In the genomic region with DNA sequence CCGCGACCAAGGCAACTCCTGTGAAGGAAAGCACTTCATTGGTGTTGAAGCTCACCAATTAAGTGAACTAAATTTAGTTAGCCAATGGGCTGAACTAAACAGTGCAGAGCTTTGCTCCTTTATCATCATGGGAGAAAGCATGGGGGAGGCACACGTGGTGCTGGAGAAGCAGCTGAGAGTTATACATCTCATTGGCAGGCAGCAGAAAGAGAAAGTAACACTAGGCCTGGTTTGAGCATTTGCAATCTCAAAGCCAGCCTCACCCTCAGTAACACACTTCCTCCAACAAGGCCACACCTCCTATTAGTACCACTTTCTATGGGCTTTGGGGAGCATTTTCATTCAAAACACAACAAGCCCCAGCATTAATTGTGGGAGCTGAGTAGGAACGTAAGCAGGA, we compare ENCODE assay signal across 19 mouse cellular contexts.
DNase-seq lines count a peak whose midpoint lies in the region; ATAC-seq lines count a peak whose summit lies in the region.
"Had no signal": no experiment of that assay in that cellular context is flagged by ENCODE, and none has a peak within 500 bp of the region (broad histone marks: within the 10 kb centered on the region; RNA-seq: fewer than 3 reads in every experiment).

No protein-coding gene starts in this region.

- ATAC-seq in megakaryocyte, adult 5-6 weeks (ENCODE audit: poor library complexity, severe bottlenecking) = peak; percentile 52
- ATAC-seq: forebrain, embryonic 14.5 days; hindbrain, postnatal 0 days; intestine, embryonic 16.5 days had no signal

- DNase-seq in 3T3-L1 (ENCODE audit: low read depth, low spot score) = peak; percentile 19
- DNase-seq in CD4-positive helper T cell, adult 2 months (ENCODE audit: low read depth, low spot score) = peak; percentile 41
- DNase-seq in T-cell, adult 2 months (ENCODE audit: low spot score) = peak; percentile 18
- DNase-seq in spleen, adult 18-20 months = no peak
- DNase-seq in frontal cortex, postnatal 14 days (ENCODE audit: low spot score in 2 of 2) = no peak
- no peak for DNase-seq in embryo, embryonic 10 days (ENCODE audit: low spot score)
- DNase-seq in frontal cortex, postnatal 10 days (ENCODE audit: low spot score in 2 of 2) = no peak
- DNase-seq: B cell, adult 2 months; cerebellum, adult 2 months; cerebellum, postnatal 10 days; embryo, embryonic 11 days; gastrocnemius, postnatal 36 days; heart, adult 11 months; heart, postnatal 14 days; kidney, adult 2 months had no signal

Comparison
In these comparisons a context has a peak if more than half of its experiments do, and no peak if none do; other contexts are left out.
1. DNase-seq: peak in 3T3-L1 (single experiment), CD4-positive helper T cell, adult 2 months (single experiment) and T-cell, adult 2 months (single experiment); none in spleen, adult 18-20 months (0 of 2), frontal cortex, postnatal 14 days (0 of 2), embryo, embryonic 10 days (single experiment) and frontal cortex, postnatal 10 days (0 of 2).